Mouse (Mus musculus): ENCODE measurements at regions not wholly inside any gene's neighbourhood (a gene's known extent, or its start where the extent isn't known, plus 50 kb on each side); places are given as distances from the start of the nearest gene placed in this dataset.

GRCm38 (mm10) chr1:144405031-144405430, 156.0 kb upstream of the Rgs1 start:
- Histone ChIP-seq H3K9ac (ENCODE audit: control insufficient read depth, low read depth, low read length, poor library complexity, severe bottlenecking) (no peak overlapping the region), H3K27me3 (ENCODE audit: control insufficient read depth in 1 of 2, insufficient read depth in 2 of 2, low read length in 2 of 2) (no peaks in the 10 kb centered on the region), H3K27ac (ENCODE audit: control insufficient read depth, low read depth, low read length) (no peak overlapping the region), H3K79me2 (ENCODE audit: control insufficient read depth, insufficient read depth, low read length, poor library complexity) (no peaks in the 10 kb centered on the region), H3K4me1 (ENCODE audit: control insufficient read depth in 1 of 2, insufficient read depth in 2 of 2, low read length in 2 of 2) (peaks cover 0 to 3% of the 10 kb centered on the region in 2 experiments; a peak in 1 of 4 replicates), H3K36me3 (ENCODE audit: control insufficient read depth in 1 of 2, insufficient read depth in 2 of 2, low read length in 2 of 2) (peaks cover 0 to 2% of the 10 kb centered on the region in 2 experiments; a peak in 1 of 4 replicates), H3K9me3 (replicated peaks; ENCODE audit: insufficient read depth, low read length) (no peaks in the 10 kb centered on the region), H3K4me3 (ENCODE audit: control insufficient read depth in 1 of 2, insufficient read depth in 1 of 2, low read depth in 2 of 2, low read length in 2 of 2) (no peak overlapping the region)
- DNase-seq (ENCODE audit: low read depth, low spot score): no peak
- TF ChIP-seq CHD2 (IDR thresholded peaks at IDR 0.05; ENCODE audit: low read length) (no peak), MEF2A (IDR thresholded peaks at IDR 0.05; ENCODE audit: extremely low read depth, insufficient replicate concordance, low read depth, low read length, poor library complexity, severe bottlenecking) (no peak), UBTF (IDR thresholded peaks at IDR 0.05; ENCODE audit: borderline replicate concordance, insufficient read depth, low read depth, low read length) (no peak), MAFK (IDR thresholded peaks at IDR 0.05; ENCODE audit: borderline replicate concordance, low read depth, low read length) (peak; percentile 82; the same call in 1 of the 2 replicates), TCF12 (IDR thresholded peaks at IDR 0.05; ENCODE audit: low read depth, low read length) (no peak), NELFE (IDR thresholded peaks at IDR 0.05; ENCODE audit: low read depth, low read length) (no peak), HCFC1 (IDR thresholded peaks at IDR 0.05; ENCODE audit: low read depth, low read length) (no peak)

- DNase-seq (ENCODE audit: low read depth, low spot score): peak; percentile 59
- no peaks in the 10 kb centered on the region for H3K9me3 ChIP-seq (replicated peaks; ENCODE audit: insufficient read depth, low read length)
These were observed 131.1 kb upstream of the Rgs1 start for GRCm38 (mm10) chr1:144379991-144380594.

GRCm38 (mm10) chr1:144374121-144374520, 125.1 kb upstream of the Rgs1 start:
- Histone ChIP-seq H3K27ac (ENCODE audit: control insufficient read depth, low read depth, low read length) (no peak overlapping the region), H3K36me3 (ENCODE audit: control insufficient read depth in 1 of 2, insufficient read depth in 2 of 2, low read length in 2 of 2) (no peaks in the 10 kb centered on the region), H3K79me2 (ENCODE audit: control insufficient read depth, insufficient read depth, low read length, poor library complexity) (no peaks in the 10 kb centered on the region), H3K9me3 (replicated peaks; ENCODE audit: insufficient read depth, low read length) (no peaks in the 10 kb centered on the region), H3K9ac (ENCODE audit: control insufficient read depth, low read depth, low read length, poor library complexity, severe bottlenecking) (no peak overlapping the region), H3K27me3 (ENCODE audit: control insufficient read depth in 1 of 2, insufficient read depth in 2 of 2, low read length in 2 of 2) (no peaks in the 10 kb centered on the region), H3K4me1 (ENCODE audit: control insufficient read depth in 1 of 2, insufficient read depth in 2 of 2, low read length in 2 of 2) (no peaks in the 10 kb centered on the region), H3K4me3 (ENCODE audit: control insufficient read depth in 1 of 2, insufficient read depth in 1 of 2, low read depth in 2 of 2, low read length in 2 of 2) (no peak overlapping the region)
- TF ChIP-seq MAX (IDR thresholded peaks at IDR 0.05; ENCODE audit: low read length) (no peak), CTCF (IDR thresholded peaks at IDR 0.05 in 2 of 3, conservative IDR thresholded peaks at IDR 0.05 in 1 of 3; ENCODE audit: control insufficient read depth in 1 of 3, insufficient read depth in 1 of 3, low read depth in 2 of 3, low read length in 3 of 3, poor library complexity in 1 of 3, severe bottlenecking in 1 of 3) (no peak), NELFE (IDR thresholded peaks at IDR 0.05; ENCODE audit: low read depth, low read length) (no peak), SIN3A (IDR thresholded peaks at IDR 0.05; ENCODE audit: low read length) (no peak), USF2 (IDR thresholded peaks at IDR 0.05; ENCODE audit: borderline replicate concordance in 1 of 2, insufficient read depth in 1 of 2, low read depth in 1 of 2, low read length in 2 of 2) (no peak), MXI1 (IDR thresholded peaks at IDR 0.05; ENCODE audit: low read depth, low read length) (no peak), TAL1 (IDR thresholded peaks at IDR 0.05; ENCODE audit: low read length) (no peak), RAD21 (IDR thresholded peaks at IDR 0.05; ENCODE audit: low read depth, low read length) (no peak), MEF2A (IDR thresholded peaks at IDR 0.05; ENCODE audit: extremely low read depth, insufficient replicate concordance, low read depth, low read length, poor library complexity, severe bottlenecking) (no peak)
- no peak for DNase-seq (ENCODE audit: low read depth, low spot score)

More at GRCm38 (mm10) chr1:144379991-144380594, 131.1 kb upstream of the Rgs1 start:
- no peak overlapping the region for H3K4me3 ChIP-seq (ENCODE audit: control insufficient read depth in 1 of 2, insufficient read depth in 1 of 2, low read depth in 2 of 2, low read length in 2 of 2)
- no peak overlapping the region for H3K9ac ChIP-seq (ENCODE audit: control insufficient read depth, low read depth, low read length, poor library complexity, severe bottlenecking)
- TF ChIP-seq CTCF (IDR thresholded peaks at IDR 0.05 in 2 of 3, conservative IDR thresholded peaks at IDR 0.05 in 1 of 3; ENCODE audit: control insufficient read depth in 1 of 3, insufficient read depth in 1 of 3, low read depth in 2 of 3, low read length in 3 of 3, poor library complexity in 1 of 3, severe bottlenecking in 1 of 3) (peak; percentile 33 to 89 (median 34); a peak in 5 of 6 replicates), SMC3 (IDR thresholded peaks at IDR 0.05; ENCODE audit: low read depth, low read length) (peak; percentile 97), ZC3H11A (IDR thresholded peaks at IDR 0.05; ENCODE audit: low read depth, low read length) (peak; percentile 98), RCOR1 (IDR thresholded peaks at IDR 0.05; ENCODE audit: low read depth, low read length) (no peak), NRF1 (IDR thresholded peaks at IDR 0.05; ENCODE audit: insufficient read depth, low read depth, low read length, poor library complexity, severe bottlenecking) (no peak), MYC (IDR thresholded peaks at IDR 0.05; ENCODE audit: low read depth, low read length) (peak; percentile 42; the same call in 1 of the 2 replicates)
- H3K79me2 ChIP-seq (ENCODE audit: control insufficient read depth, insufficient read depth, low read length, poor library complexity): no peaks in the 10 kb centered on the region
- no peaks in the 10 kb centered on the region for H3K27me3 ChIP-seq (ENCODE audit: control insufficient read depth in 1 of 2, insufficient read depth in 2 of 2, low read length in 2 of 2)
- no peaks in the 10 kb centered on the region for H3K4me1 ChIP-seq (ENCODE audit: control insufficient read depth in 1 of 2, insufficient read depth in 2 of 2, low read length in 2 of 2)
- H3K27ac ChIP-seq (ENCODE audit: control insufficient read depth, low read depth, low read length): no peak overlapping the region
- no peaks in the 10 kb centered on the region for H3K36me3 ChIP-seq (ENCODE audit: control insufficient read depth in 1 of 2, insufficient read depth in 2 of 2, low read length in 2 of 2)

All from MEL (cell line).